Comparison of ENCODE assay signal across 8 mouse cellular contexts in genomic region chr1:183369427-183370014, GRCm38 (mm10). TPM values are rescaled to one million over a fixed set of nuclear protein-coding genes. Genes with fewer than 3 reads are reported as not detected.
DNase-seq lines count a peak whose midpoint lies in the region; ATAC-seq and TF ChIP-seq lines count a peak whose summit lies in the region.

TSS of gene Mia3 (minus strand) at chr1:183369553.

- H3K36me3 ChIP-seq in CH12.LX (replicated peaks in 1 of 2; ENCODE audit: control insufficient read depth in 1 of 2, insufficient read depth in 1 of 2, low read length in 1 of 2), result peaks cover 6 to 24% of the 10 kb centered on the region in 2 experiments
- H3K36me3 ChIP-seq in forebrain, embryonic 12.5 days (replicated peaks), result peaks cover 9% of the 10 kb centered on the region
- peaks cover 8% of the 10 kb centered on the region for H3K36me3 ChIP-seq in heart, postnatal 0 days (replicated peaks; ENCODE audit: control insufficient read depth, insufficient read depth, low read length)
- H3K36me3 ChIP-seq in liver, embryonic 16.5 days (ENCODE audit: control insufficient read depth, insufficient read depth), result no peaks in the 10 kb centered on the region; the same call in 1 of the 2 replicates
- peaks cover 9% of the 10 kb centered on the region for H3K36me3 ChIP-seq in neural tube, embryonic 13.5 days
- H3K36me3 ChIP-seq in testis, adult 2 months (ENCODE audit: control insufficient read depth, insufficient read depth, low read length), result no peaks in the 10 kb centered on the region

- WGBS in forebrain, embryonic 12.5 days, result under 1% methylated on average over 43 of the region's 51 CpGs
- under 1% methylated on average over 51 of the region's 51 CpGs for WGBS in heart, postnatal 0 days
- WGBS in liver, embryonic 16.5 days (ENCODE audit: insufficient replicate concordance), result under 1% methylated on average over 47 of the region's 51 CpGs
- under 1% methylated on average over 48 of the region's 51 CpGs for WGBS in neural tube, embryonic 13.5 days

- in situ Hi-C loops in CH12.LX (cut with MboI; ENCODE audit: low pct_ligation_motif_present, low pct_unique_long_range_greater_than_20kb, low sequenced_read_pairs), result no loop called here

- H3K9me3 ChIP-seq in CH12.LX (replicated peaks; ENCODE audit: low read length), result no peaks in the 10 kb centered on the region
- no peaks in the 10 kb centered on the region for H3K9me3 ChIP-seq in forebrain, embryonic 12.5 days
- H3K9me3 ChIP-seq in heart, postnatal 0 days (replicated peaks; ENCODE audit: control insufficient read depth, low read length), result no peaks in the 10 kb centered on the region
- no peaks in the 10 kb centered on the region for H3K9me3 ChIP-seq in liver, embryonic 16.5 days (replicated peaks; ENCODE audit: control insufficient read depth, low read length)
- 0 out of 2 replicates have a peak, but pooled peaks cover under 1% of the 10 kb centered on the region for H3K9me3 ChIP-seq in neural tube, embryonic 13.5 days

- TF ChIP-seq RAD21 in CH12.LX (IDR thresholded peaks at IDR 0.05; ENCODE audit: low read depth, low read length), result no peak

- ATAC-seq in forebrain, embryonic 12.5 days (ENCODE audit: low FRiP score), result peak; percentile 99
- peak; percentile 99 for ATAC-seq in heart, postnatal 0 days (ENCODE audit: insufficient read depth, low read depth)
- ATAC-seq in liver, embryonic 16.5 days (ENCODE audit: low read depth), result peak; percentile 99
- peak; percentile 99 for ATAC-seq in neural tube, embryonic 13.5 days (ENCODE audit: low read depth)

- peak; percentile 96 for DNase-seq in CH12.LX (ENCODE audit: extremely low read depth)
- peak; percentile 72 for DNase-seq in c-Kit-positive CD71-positive TER-119-negative erythroid progenitor cells, embryonic 14.5 days (ENCODE audit: low read depth)
- DNase-seq in heart, postnatal 0 days (ENCODE audit: low spot score), result peak; percentile 92
- peak; percentile 95 to 96 for DNase-seq in kidney, postnatal 4 days

- no peaks in the 10 kb centered on the region for H3K27me3 ChIP-seq in CH12.LX (replicated peaks)
- H3K27me3 ChIP-seq in forebrain, embryonic 12.5 days, result peaks cover 3% of the 10 kb centered on the region; the same call in 1 of the 2 replicates
- no peaks in the 10 kb centered on the region for H3K27me3 ChIP-seq in heart, postnatal 0 days (ENCODE audit: control insufficient read depth, insufficient read depth, low read length)
- peaks cover 14% of the 10 kb centered on the region for H3K27me3 ChIP-seq in liver, embryonic 16.5 days (ENCODE audit: control insufficient read depth, insufficient read depth, low read depth, low read length)
- no peaks in the 10 kb centered on the region for H3K27me3 ChIP-seq in neural tube, embryonic 13.5 days
- H3K27me3 ChIP-seq in testis, adult 2 months (ENCODE audit: control insufficient read depth, insufficient read depth, low read length), result no peaks in the 10 kb centered on the region

- H3K27ac ChIP-seq in CH12.LX (ENCODE audit: insufficient read depth, low read depth), result no peak within 1 kb of the TSS
- H3K27ac ChIP-seq in forebrain, embryonic 12.5 days, result peak within 1 kb of the TSS; percentile 70
- H3K27ac ChIP-seq in heart, postnatal 0 days (ENCODE audit: low read depth), result peak within 1 kb of the TSS; percentile 73
- H3K27ac ChIP-seq in liver, embryonic 16.5 days (ENCODE audit: low read length), result no peak within 1 kb of the TSS
- peak within 1 kb of the TSS; percentile 84 for H3K27ac ChIP-seq in neural tube, embryonic 13.5 days (replicated peaks)
- peak within 1 kb of the TSS; percentile 70; the same call in 1 of the 2 replicates for H3K27ac ChIP-seq in testis, adult 2 months (ENCODE audit: control insufficient read depth, insufficient read depth, low read depth, low read length)

- TF ChIP-seq POLR2A in CH12.LX (IDR thresholded peaks at IDR 0.05; ENCODE audit: low read depth, low read length), result peak; percentile 84
- TF ChIP-seq POLR2A in testis, adult 2 months (IDR thresholded peaks at IDR 0.05; ENCODE audit: control insufficient read depth, low read depth, low read length), result peak; percentile 84

- no peak for TF ChIP-seq EP300 in CH12.LX (IDR thresholded peaks at IDR 0.05; ENCODE audit: low read length)
- TF ChIP-seq EP300 in heart, postnatal 0 days (IDR thresholded peaks at IDR 0.05; ENCODE audit: low read depth), result no peak

- H3K4me2 ChIP-seq in CH12.LX (ENCODE audit: insufficient read depth, low read depth, poor library complexity, severe bottlenecking), result peak within 1 kb of the TSS; percentile 85
- H3K4me2 ChIP-seq in forebrain, embryonic 12.5 days, result peak within 1 kb of the TSS; percentile 92
- H3K4me2 ChIP-seq in heart, postnatal 0 days (ENCODE audit: low read depth, low read length), result peak within 1 kb of the TSS; percentile 94
- peak within 1 kb of the TSS; percentile 93 for H3K4me2 ChIP-seq in liver, embryonic 16.5 days (ENCODE audit: low read depth, low read length)
- H3K4me2 ChIP-seq in neural tube, embryonic 13.5 days, result peak within 1 kb of the TSS; percentile 85

- dilution Hi-C loops in CH12.LX (cut with MboI; ENCODE audit: extremely low pct_ligation_motif_present, extremely low pct_unique_long_range_greater_than_20kb, low sequenced_read_pairs), result no loop called here

- H3K4me1 ChIP-seq in CH12.LX (ENCODE audit: control insufficient read depth in 1 of 2, insufficient read depth in 2 of 2), result peaks cover 8 to 21% of the 10 kb centered on the region in 2 experiments
- H3K4me1 ChIP-seq in forebrain, embryonic 12.5 days, result peaks cover 19% of the 10 kb centered on the region
- peaks cover 10% of the 10 kb centered on the region; the same call in 1 of the 2 replicates for H3K4me1 ChIP-seq in heart, postnatal 0 days (ENCODE audit: control insufficient read depth, insufficient read depth)
- H3K4me1 ChIP-seq in liver, embryonic 16.5 days (ENCODE audit: control insufficient read depth, low read depth, low read length), result peaks cover 11% of the 10 kb centered on the region
- H3K4me1 ChIP-seq in neural tube, embryonic 13.5 days (replicated peaks), result peaks cover 30% of the 10 kb centered on the region
- peaks cover 15% of the 10 kb centered on the region for H3K4me1 ChIP-seq in testis, adult 2 months (ENCODE audit: control insufficient read depth, insufficient read depth, low read length)

- peaks cover 7% of the 10 kb centered on the region; the same call in 1 of the 2 replicates for H3K79me2 ChIP-seq in CH12.LX (replicated peaks; ENCODE audit: control insufficient read depth, extremely low read depth, insufficient read depth, poor library complexity, severe bottlenecking)

- peak in 1 of 2 experiments; percentile 17; a peak in 1 of 4 replicates for TF ChIP-seq CTCF in CH12.LX (conservative IDR thresholded peaks at IDR 0.05 in 1 of 2, IDR thresholded peaks at IDR 0.05 in 1 of 2; ENCODE audit: low read depth in 2 of 2, low read length in 2 of 2)
- no peak for TF ChIP-seq CTCF in heart, postnatal 0 days (IDR thresholded peaks at IDR 0.05; ENCODE audit: low read depth)
- TF ChIP-seq CTCF in testis, adult 2 months (IDR thresholded peaks at IDR 0.05; ENCODE audit: control insufficient read depth, insufficient read depth, insufficient replicate concordance, low read depth, low read length), result no peak

- peak within 1 kb of the TSS; percentile 76 to 96 (median 86) for H3K4me3 ChIP-seq in CH12.LX (replicated peaks in 1 of 3; ENCODE audit: low read depth in 2 of 3, low read length in 2 of 3, poor library complexity in 1 of 3)
- peak within 1 kb of the TSS; percentile 88 for H3K4me3 ChIP-seq in forebrain, embryonic 12.5 days (replicated peaks)
- peak within 1 kb of the TSS; percentile 92 for H3K4me3 ChIP-seq in heart, postnatal 0 days (ENCODE audit: low read depth, low read length)
- peak within 1 kb of the TSS; percentile 73 for H3K4me3 ChIP-seq in liver, embryonic 16.5 days (ENCODE audit: low read depth, low read length)
- H3K4me3 ChIP-seq in neural tube, embryonic 13.5 days, result peak within 1 kb of the TSS; percentile 86
- peak within 1 kb of the TSS; percentile 86 for H3K4me3 ChIP-seq in testis, adult 2 months (ENCODE audit: control insufficient read depth, low read depth, low read length)

- H3K9ac ChIP-seq in CH12.LX (ENCODE audit: insufficient read depth, low read depth), result peak within 1 kb of the TSS; percentile 61
- H3K9ac ChIP-seq in forebrain, embryonic 12.5 days, result peak within 1 kb of the TSS; percentile 89
- H3K9ac ChIP-seq in heart, postnatal 0 days (replicated peaks; ENCODE audit: low read depth, low read length), result peak within 1 kb of the TSS; percentile 86
- peak within 1 kb of the TSS; percentile 84 for H3K9ac ChIP-seq in liver, embryonic 16.5 days (ENCODE audit: low read depth, low read length)
- peak within 1 kb of the TSS; percentile 85 for H3K9ac ChIP-seq in neural tube, embryonic 13.5 days

TF ChIP-seq in CH12.LX, 34 proteins besides CTCF, POLR2A, EP300 and RAD21 (continues in another document):
- peak; percentile 80 for TF ChIP-seq ZMIZ1 (IDR thresholded peaks at IDR 0.05; ENCODE audit: low read depth, low read length)
- peak; percentile 79 for TF ChIP-seq MYC (IDR thresholded peaks at IDR 0.05; ENCODE audit: low read depth, low read length)
- peak; percentile 76 for TF ChIP-seq TCF12 (IDR thresholded peaks at IDR 0.05; ENCODE audit: low read depth, low read length)
- peak; percentile 75 for TF ChIP-seq TBP (conservative IDR thresholded peaks at IDR 0.05; ENCODE audit: low read depth, low read length)
- no peak for TF ChIP-seq ZNF384 (IDR thresholded peaks at IDR 0.05; ENCODE audit: low read depth, low read length)
- TF ChIP-seq IRF4 (IDR thresholded peaks at IDR 0.05; ENCODE audit: low read depth, low read length), result no peak
- no peak for TF ChIP-seq ETS1 (conservative IDR thresholded peaks at IDR 0.05; ENCODE audit: low read depth, low read length)
- TF ChIP-seq POLR2AphosphoS2 (IDR thresholded peaks at IDR 0.05; ENCODE audit: low read depth, low read length), result 0 out of 2 replicates have a peak, but pooled peaks have one; percentile 42
- TF ChIP-seq MEF2A (IDR thresholded peaks at IDR 0.05; ENCODE audit: borderline replicate concordance, low read depth, low read length), result 0 out of 2 replicates have a peak, but pooled peaks have one; percentile 9
- peak; percentile 69; the same call in 1 of the 2 replicates for TF ChIP-seq MXI1 (IDR thresholded peaks at IDR 0.05; ENCODE audit: low read depth, low read length)
- no peak for TF ChIP-seq SMC3 (IDR thresholded peaks at IDR 0.05; ENCODE audit: low read depth, low read length)
- peak; percentile 77 for TF ChIP-seq NRF1 (IDR thresholded peaks at IDR 0.05; ENCODE audit: low read depth, low read length)

RNA-seq across cellular contexts. Expression of gene Mia3, which starts in this region (rescaled TPM):
- 95.3 and 112 TPM in 2 replicates for total RNA-seq in CH12.LX (2012; rRNA removed)
- total RNA-seq in CH12.LX (2014; rRNA removed), result 49.3 and 51.2 TPM in 2 replicates
- 70.1 and 80.9 TPM in 2 replicates for polyA plus RNA-seq in CH12.LX (2012; ENCODE audit: insufficient read length, low read depth)
- polyA plus RNA-seq in forebrain, embryonic 12.5 days (2016; fragmentation: Nextera tagmentation; extraction: Ambion mirVana), result 114 and 133 TPM in 2 replicates
- 55.1 and 168 TPM in 2 replicates for total RNA-seq in heart, postnatal 0 days (2014; rRNA removed; ENCODE audit: low replicate concordance)
- polyA plus RNA-seq in heart, postnatal 0 days (2015; fragmentation: Nextera tagmentation; extraction: Ambion mirVana), result 41.3 and 46.0 TPM in 2 replicates
- 27.8 and 30.5 TPM in 2 replicates for polyA plus RNA-seq in liver, embryonic 16.5 days (2015; fragmentation: Nextera tagmentation; extraction: Ambion mirVana)
- polyA plus RNA-seq in neural tube, embryonic 13.5 days (2015; fragmentation: Nextera tagmentation; extraction: Ambion mirVana), result 105 and 113 TPM in 2 replicates
- polyA plus RNA-seq in testis, adult 2 months (2012; rRNA removed), result 60.4 and 79.5 TPM in 2 replicates

Comparison
In these comparisons a context has a peak if more than half of its experiments do, and no peak if none do; other contexts are left out.
1. H3K27ac ChIP-seq: peak in forebrain, embryonic 12.5 days (single experiment), heart, postnatal 0 days (single experiment), neural tube, embryonic 13.5 days (single experiment) and testis, adult 2 months (single experiment); none in CH12.LX (single experiment) and liver, embryonic 16.5 days (single experiment).
2. Peak in every context shown above with its lines, with median percentiles within 50 percentile points of each other: DNase-seq, H3K4me2 ChIP-seq, H3K4me3 ChIP-seq, H3K9ac ChIP-seq and ATAC-seq.